Mouse (Mus musculus) activated CD4-positive, CD25-positive, alpha-beta regulatory T cell, adult 4 months (primary cell): ENCODE data around the gene Zfp609. TPM values are rescaled to one million over a fixed set of nuclear protein-coding genes. Genes with fewer than 3 reads are reported as not detected.

ENCODE experiments used
- ATAC-seq: one replicate; pipeline ENCODE4 v1.8.0; 2017
- polyA plus RNA-seq, 2 experiments: library from polyadenylated mRNA; unstranded; fragments of 100-300 nt; shearing (Covaris generic); gene quantifications; one replicate each; pipeline ENCODE4 v1.2.1; 2017

Gene Zfp609
- polyA plus RNA-seq: 1 to 10 TPM; 1.8 to 2.3 TPM

- peak; percentile 15 for ATAC-seq
These were observed at the start of gene Zfp609 for GRCm38 (mm10) chr9:65827344-65828015. Gene Zfp609, minus strand, starts transcription at chr9:65827564.

- no peak for ATAC-seq
These were observed 32.3 kb upstream of the Zfp609 start for GRCm38 (mm10) chr9:65859656-65860055.

- no peak for ATAC-seq
These were observed 22.8 kb upstream of the Zfp609 start for GRCm38 (mm10) chr9:65850203-65850602.

GRCm38 (mm10) chr9:65848154-65848553 lies 20.8 kb upstream of the Zfp609 start:
- ATAC-seq: no peak

- no peak for ATAC-seq
These were observed 17.2 kb upstream of the Zfp609 start for GRCm38 (mm10) chr9:65844421-65845165.

GRCm38 (mm10) chr9:65839841-65840240 lies 12.5 kb upstream of the Zfp609 start:
- ATAC-seq: no peak

- ATAC-seq: no peak
These were observed 9.6 kb upstream of the Zfp609 start for GRCm38 (mm10) chr9:65836916-65837315.

- ATAC-seq: no peak
These were observed 7.4 kb upstream of the Zfp609 start for GRCm38 (mm10) chr9:65834628-65835354.

GRCm38 (mm10) chr9:65833640-65834039 lies 6.3 kb upstream of the Zfp609 start:
- no peak for ATAC-seq

GRCm38 (mm10) chr9:65833230-65833629 lies 5.9 kb upstream of the Zfp609 start:
- no peak for ATAC-seq

- no peak for ATAC-seq
These were observed 4.7 kb upstream of the Zfp609 start for GRCm38 (mm10) chr9:65832041-65832440.

GRCm38 (mm10) chr9:65831164-65831563 lies 3.8 kb upstream of the Zfp609 start:
- no peak for ATAC-seq

GRCm38 (mm10) chr9:65830255-65830654 lies 2.9 kb upstream of the Zfp609 start:
- ATAC-seq: no peak

- ATAC-seq: no peak
These were observed 2.0 kb upstream of the Zfp609 start for GRCm38 (mm10) chr9:65829410-65829809.

GRCm38 (mm10) chr9:65828511-65828910 lies 1.1 kb upstream of the Zfp609 start:
- no peak for ATAC-seq

- no peak for ATAC-seq
These were observed 646 bp upstream of the Zfp609 start for GRCm38 (mm10) chr9:65828016-65828403.

GRCm38 (mm10) chr9:65826588-65827343 lies 598 bp downstream of the Zfp609 start:
- peak; percentile 50 for ATAC-seq

GRCm38 (mm10) chr9:65826226-65826587 lies 1.2 kb downstream of the Zfp609 start:
- no peak for ATAC-seq

GRCm38 (mm10) chr9:65823716-65824462 lies 3.5 kb downstream of the Zfp609 start:
- ATAC-seq: no peak

- no peak for ATAC-seq
These were observed 5.4 kb downstream of the Zfp609 start for GRCm38 (mm10) chr9:65822011-65822410.

- ATAC-seq: no peak
These were observed 7.1 kb downstream of the Zfp609 start for GRCm38 (mm10) chr9:65820301-65820700.

- ATAC-seq: no peak
These were observed 9.0 kb downstream of the Zfp609 start for GRCm38 (mm10) chr9:65818402-65818801.
